ENCODE assay signal across 10 mouse cellular contexts in genomic region chr3:84324000-84324399, GRCm38 (mm10). TPM values are rescaled to one million over a fixed set of nuclear protein-coding genes. Genes with fewer than 3 reads are reported as not detected.
DNase-seq lines count a peak whose midpoint lies in the region; ATAC-seq and TF ChIP-seq lines count a peak whose summit lies in the region.
"Had no signal": no experiment of that assay in that cellular context is flagged by ENCODE, and none has a peak within 500 bp of the region (broad histone marks: within the 10 kb centered on the region; RNA-seq: fewer than 3 reads in every experiment).

No protein-coding gene starts in this region.

- H3K27me3 ChIP-seq in midbrain, embryonic 13.5 days = no peaks in the 10 kb centered on the region
- no peaks in the 10 kb centered on the region for H3K27me3 ChIP-seq in midbrain, embryonic 16.5 days (ENCODE audit: control insufficient read depth, insufficient read depth, low read depth, low read length)
- H3K27me3 ChIP-seq in kidney, postnatal 0 days (ENCODE audit: insufficient read depth, low read length) = no peaks in the 10 kb centered on the region
- no peaks in the 10 kb centered on the region for H3K27me3 ChIP-seq in stomach, postnatal 0 days (ENCODE audit: control insufficient read depth, insufficient read depth, low read length)

- 0 out of 2 replicates have a peak, but pooled peaks have one; percentile 24 for ATAC-seq in midbrain, embryonic 13.5 days
- no peak for ATAC-seq in midbrain, embryonic 16.5 days
- peak; percentile 67 for ATAC-seq in kidney, postnatal 0 days (replicated peaks; ENCODE audit: low FRiP score, low read depth)
- peak; percentile 11; the same call in 1 of the 2 replicates for ATAC-seq in stomach, postnatal 0 days (ENCODE audit: low FRiP score, low TSS enrichment)
- ATAC-seq in monocyte, adult 5-6 weeks (replicated peaks; ENCODE audit: insufficient number of reproducible peaks, low FRiP score, low TSS enrichment, poor library complexity, severe bottlenecking) = no peak

- H3K36me3 ChIP-seq in midbrain, embryonic 13.5 days = no peaks in the 10 kb centered on the region
- no peaks in the 10 kb centered on the region for H3K36me3 ChIP-seq in midbrain, embryonic 16.5 days (ENCODE audit: control insufficient read depth, insufficient read depth, low read length)
- no peaks in the 10 kb centered on the region for H3K36me3 ChIP-seq in kidney, postnatal 0 days (ENCODE audit: insufficient read depth, low read length)
- H3K36me3 ChIP-seq in stomach, postnatal 0 days (ENCODE audit: control insufficient read depth, insufficient read depth, low read length) = no peaks in the 10 kb centered on the region

- no peak overlapping the region for H3K27ac ChIP-seq in midbrain, embryonic 13.5 days
- H3K27ac ChIP-seq in midbrain, embryonic 16.5 days (ENCODE audit: low read length) = no peak overlapping the region
- H3K27ac ChIP-seq in kidney, postnatal 0 days = peak overlapping the region; percentile 75
- peak overlapping the region; percentile 65 for H3K27ac ChIP-seq in stomach, postnatal 0 days (replicated peaks)
- H3K27ac ChIP-seq: layer of hippocampus, adult 2 months had no signal

- no peak for TF ChIP-seq EP300 in stomach, postnatal 0 days (optimal IDR thresholded peaks at IDR 0.05)

- DNase-seq in embryo, embryonic 10 days (ENCODE audit: low spot score) = peak; percentile 12
- DNase-seq in embryo, embryonic 9.5 days (ENCODE audit: extremely low spot score) = no peak
- DNase-seq in kidney, postnatal 0 days (ENCODE audit: low spot score) = no peak
- DNase-seq in stomach, postnatal 0 days (ENCODE audit: low spot score) = no peak
- no peak for DNase-seq in layer of hippocampus, postnatal 36 days
- DNase-seq: gastrocnemius, postnatal 14 days had no signal

- 40% methylated on average over 6 of the region's 6 CpGs for WGBS in midbrain, embryonic 13.5 days
- 37% methylated on average over 6 of the region's 6 CpGs for WGBS in midbrain, embryonic 16.5 days
- 21% methylated on average over 6 of the region's 6 CpGs for WGBS in kidney, postnatal 0 days
- WGBS in stomach, postnatal 0 days = 23% methylated on average over 6 of the region's 6 CpGs

- no peak overlapping the region for H3K4me2 ChIP-seq in midbrain, embryonic 13.5 days (replicated peaks)
- no peak overlapping the region for H3K4me2 ChIP-seq in midbrain, embryonic 16.5 days (ENCODE audit: low read length)
- H3K4me2 ChIP-seq in kidney, postnatal 0 days (ENCODE audit: low read length) = 0 out of 2 replicates have a peak overlapping the region, but pooled peaks have one; percentile 19
- 0 out of 2 replicates have a peak overlapping the region, but pooled peaks have one; percentile 8 for H3K4me2 ChIP-seq in stomach, postnatal 0 days (replicated peaks; ENCODE audit: low read depth)

- 0 out of 2 replicates have a peak, but pooled peaks cover 5% of the 10 kb centered on the region for H3K9me3 ChIP-seq in midbrain, embryonic 13.5 days
- H3K9me3 ChIP-seq in midbrain, embryonic 16.5 days (replicated peaks; ENCODE audit: control insufficient read depth, low read length, poor library complexity, severe bottlenecking) = no peaks in the 10 kb centered on the region
- H3K9me3 ChIP-seq in kidney, postnatal 0 days (replicated peaks; ENCODE audit: low read length) = no peaks in the 10 kb centered on the region
- H3K9me3 ChIP-seq in stomach, postnatal 0 days (ENCODE audit: control insufficient read depth, low read length) = no peaks in the 10 kb centered on the region

- no peak overlapping the region for H3K9ac ChIP-seq in midbrain, embryonic 13.5 days (replicated peaks)
- H3K9ac ChIP-seq in midbrain, embryonic 16.5 days (ENCODE audit: low read depth, low read length) = no peak overlapping the region
- H3K9ac ChIP-seq in kidney, postnatal 0 days (ENCODE audit: low read depth, low read length) = no peak overlapping the region
- H3K9ac ChIP-seq in stomach, postnatal 0 days (ENCODE audit: low read length) = no peak overlapping the region

- H3K4me3 ChIP-seq in midbrain, embryonic 13.5 days (replicated peaks) = no peak overlapping the region
- no peak overlapping the region for H3K4me3 ChIP-seq in midbrain, embryonic 16.5 days (ENCODE audit: low read depth, low read length)
- no peak overlapping the region for H3K4me3 ChIP-seq in kidney, postnatal 0 days (replicated peaks; ENCODE audit: low read depth, low read length)
- no peak overlapping the region for H3K4me3 ChIP-seq in stomach, postnatal 0 days (ENCODE audit: low read depth, low read length)
- H3K4me3 ChIP-seq: layer of hippocampus, adult 2 months had no signal

- TF ChIP-seq CTCF in kidney, postnatal 0 days (IDR thresholded peaks at IDR 0.05; ENCODE audit: low read depth) = no peak
- TF ChIP-seq CTCF in stomach, postnatal 0 days (IDR thresholded peaks at IDR 0.05; ENCODE audit: low read depth) = no peak

- peaks cover 8% of the 10 kb centered on the region; the same call in 1 of the 2 replicates for H3K4me1 ChIP-seq in midbrain, embryonic 13.5 days (replicated peaks)
- H3K4me1 ChIP-seq in midbrain, embryonic 16.5 days (ENCODE audit: control insufficient read depth, insufficient read depth, low read length) = peaks cover 2% of the 10 kb centered on the region; the same call in 1 of the 2 replicates
- H3K4me1 ChIP-seq in kidney, postnatal 0 days (replicated peaks; ENCODE audit: insufficient read depth, low read length) = peaks cover 5% of the 10 kb centered on the region; the same call in 1 of the 2 replicates
- 0 out of 2 replicates have a peak, but pooled peaks cover 2% of the 10 kb centered on the region for H3K4me1 ChIP-seq in stomach, postnatal 0 days (replicated peaks; ENCODE audit: control insufficient read depth, insufficient read depth)

RNA-seq across cellular contexts. Expression of gene Trim2, which starts 17.3 kb away (rescaled TPM):
- 165 and 177 TPM in 2 replicates for polyA plus RNA-seq in midbrain, embryonic 13.5 days (2015; fragmentation: Nextera tagmentation; extraction: Ambion mirVana)
- 174 and 182 TPM in 2 replicates for polyA plus RNA-seq in midbrain, embryonic 16.5 days (2015; fragmentation: Nextera tagmentation; extraction: Ambion mirVana)
- 23.0 and 24.1 TPM in 2 replicates for polyA plus RNA-seq in kidney, postnatal 0 days (2015; fragmentation: Nextera tagmentation; extraction: Ambion mirVana)
- polyA plus RNA-seq in stomach, postnatal 0 days (2015; fragmentation: Nextera tagmentation; extraction: Ambion mirVana) = 30.0 and 30.7 TPM in 2 replicates
- 100 to 1,000 TPM; 410 to 433 TPM for total RNA-seq in layer of hippocampus, postnatal 36 days (2021)
- 0.39 TPM in 1 of 3 replicates, not detected in the others for total RNA-seq in monocyte, adult 5-6 weeks (2017)

Comparison
In these comparisons a context has a peak if more than half of its experiments do, and no peak if none do; other contexts are left out.
1. ATAC-seq: peak in midbrain, embryonic 13.5 days (single experiment), kidney, postnatal 0 days (single experiment) and stomach, postnatal 0 days (single experiment); none in midbrain, embryonic 16.5 days (single experiment) and monocyte, adult 5-6 weeks (single experiment).
2. H3K27ac ChIP-seq: peak in kidney, postnatal 0 days (single experiment) and stomach, postnatal 0 days (single experiment); none in midbrain, embryonic 13.5 days (single experiment) and midbrain, embryonic 16.5 days (single experiment).
3. H3K4me2 ChIP-seq: peak in kidney, postnatal 0 days (single experiment) and stomach, postnatal 0 days (single experiment); none in midbrain, embryonic 13.5 days (single experiment) and midbrain, embryonic 16.5 days (single experiment).